Mouse (Mus musculus): Measurements from ENCODE around the gene Insig2. TPM values are rescaled to one million over a fixed set of nuclear protein-coding genes. Genes with fewer than 3 reads are reported as not detected.

Gene Insig2
- polyA plus RNA-seq (2015; fragmentation: Nextera tagmentation; extraction: Ambion mirVana) = 14.1 and 17.8 TPM in 2 replicates

GRCm38 (mm10) chr1:121332485-121332884 lies at the start of gene Insig2:
Gene Insig2 (minus strand): TSS chr1:121332589.

Other genes with a start within 250 kb of the Insig2 start
- 4.9 and 6.7 TPM in 2 replicates for gene Ccdc93, start 98.5 kb upstream of the Insig2 start, polyA plus RNA-seq (2015; fragmentation: Nextera tagmentation; extraction: Ambion mirVana)
- not detected in 2 replicates for gene Htr5b, start 195.9 kb upstream of the Insig2 start, polyA plus RNA-seq (2015; fragmentation: Nextera tagmentation; extraction: Ambion mirVana)
- gene Ddx18, start 235.4 kb upstream of the Insig2 start, polyA plus RNA-seq (2015; fragmentation: Nextera tagmentation; extraction: Ambion mirVana) = 51.7 and 52.8 TPM in 2 replicates

Data from spleen, postnatal 0 days (tissue).